Mouse (Mus musculus): ENCODE measurements at regions not wholly inside any gene's neighbourhood (a gene's known extent, or its start where the extent isn't known, plus 50 kb on each side); places are given as distances from the start of the nearest gene placed in this dataset.

GRCm38 (mm10) chr1:193860354-193860753, 490.3 kb upstream of the Camk1g start:
- Histone ChIP-seq H3K4me2 (replicated peaks) (no peak overlapping the region), H3K36me3 (no peaks in the 10 kb centered on the region), H3K27ac (replicated peaks) (peak overlapping the region; percentile 11; the same call in 1 of the 2 replicates), H3K27me3 (no peaks in the 10 kb centered on the region), H3K9me3 (no peaks in the 10 kb centered on the region), H3K4me3 (no peak overlapping the region), H3K4me1 (peaks cover 19% of the 10 kb centered on the region), H3K9ac (replicated peaks) (no peak overlapping the region)
- whole genome bisulfite sequencing, result 41% methylated on average over 2 of the region's 2 CpGs
- ATAC-seq (ENCODE audit: low FRiP score, low read depth), result peak; percentile 74; the same call in 1 of the 2 replicates

- Histone ChIP-seq H3K4me2 (replicated peaks) (no peak overlapping the region), H3K9me3 (no peaks in the 10 kb centered on the region), H3K9ac (replicated peaks) (no peak overlapping the region), H3K27me3 (no peaks in the 10 kb centered on the region), H3K4me1 (peaks cover 19% of the 10 kb centered on the region), H3K4me3 (no peak overlapping the region), H3K36me3 (no peaks in the 10 kb centered on the region), H3K27ac (replicated peaks) (peak overlapping the region; percentile 11)
- peak; percentile 61 for ATAC-seq (ENCODE audit: low FRiP score, low read depth)
- 26% methylated on average over 10 of the region's 10 CpGs for WGBS
These were observed 489.4 kb upstream of the Camk1g start for GRCm38 (mm10) chr1:193859257-193860125.

- Histone ChIP-seq H3K36me3 (no peaks in the 10 kb centered on the region), H3K27ac (replicated peaks) (no peak overlapping the region), H3K4me3 (no peak overlapping the region), H3K9me3 (no peaks in the 10 kb centered on the region), H3K27me3 (no peaks in the 10 kb centered on the region), H3K9ac (replicated peaks) (no peak overlapping the region), H3K4me2 (replicated peaks) (no peak overlapping the region), H3K4me1 (0 out of 2 replicates have a peak, but pooled peaks cover 2% of the 10 kb centered on the region)
- WGBS, result 72% methylated on average over 5 of the region's 5 CpGs
- no peak for ATAC-seq (ENCODE audit: low FRiP score, low read depth)
These were observed 477.8 kb upstream of the Camk1g start for GRCm38 (mm10) chr1:193847922-193848321.

GRCm38 (mm10) chr1:193844868-193845267, 474.8 kb upstream of the Camk1g start:
- Histone ChIP-seq H3K4me2 (replicated peaks) (no peak overlapping the region), H3K36me3 (no peaks in the 10 kb centered on the region), H3K27me3 (no peaks in the 10 kb centered on the region), H3K9ac (replicated peaks) (no peak overlapping the region), H3K27ac (replicated peaks) (no peak overlapping the region), H3K9me3 (no peaks in the 10 kb centered on the region), H3K4me3 (no peak overlapping the region), H3K4me1 (0 out of 2 replicates have a peak, but pooled peaks cover 2% of the 10 kb centered on the region)
- ATAC-seq (ENCODE audit: low FRiP score, low read depth), result no peak

GRCm38 (mm10) chr1:193844461-193844860, 474.4 kb upstream of the Camk1g start:
- H3K4me3 ChIP-seq, result no peak overlapping the region
- ATAC-seq (ENCODE audit: low FRiP score, low read depth), result no peak
- H3K36me3 ChIP-seq, result no peaks in the 10 kb centered on the region
- no peak overlapping the region for H3K4me2 ChIP-seq (replicated peaks)
- no peak overlapping the region for H3K27ac ChIP-seq (replicated peaks)
- no peaks in the 10 kb centered on the region for H3K27me3 ChIP-seq
- no peaks in the 10 kb centered on the region for H3K9me3 ChIP-seq
- 79% methylated on average over 1 of the region's 1 CpGs for WGBS
- 0 out of 2 replicates have a peak, but pooled peaks cover 2% of the 10 kb centered on the region for H3K4me1 ChIP-seq
- no peak overlapping the region for H3K9ac ChIP-seq (replicated peaks)

GRCm38 (mm10) chr1:193800998-193801397, 430.9 kb upstream of the Camk1g start:
- Histone ChIP-seq H3K4me2 (replicated peaks) (no peak overlapping the region), H3K27me3 (no peaks in the 10 kb centered on the region), H3K4me1 (no peaks in the 10 kb centered on the region), H3K9ac (replicated peaks) (no peak overlapping the region), H3K9me3 (no peaks in the 10 kb centered on the region), H3K4me3 (no peak overlapping the region), H3K27ac (replicated peaks) (no peak overlapping the region), H3K36me3 (no peaks in the 10 kb centered on the region)
- WGBS, result 72% methylated on average over 3 of the region's 3 CpGs
- ATAC-seq (ENCODE audit: low FRiP score, low read depth), result no peak

GRCm38 (mm10) chr1:193790579-193790978, 420.5 kb upstream of the Camk1g start:
- Histone ChIP-seq H3K9me3 (no peaks in the 10 kb centered on the region), H3K27me3 (no peaks in the 10 kb centered on the region), H3K9ac (replicated peaks) (no peak overlapping the region), H3K27ac (replicated peaks) (no peak overlapping the region), H3K36me3 (no peaks in the 10 kb centered on the region), H3K4me3 (no peak overlapping the region), H3K4me2 (replicated peaks) (no peak overlapping the region), H3K4me1 (no peaks in the 10 kb centered on the region)
- WGBS, result 65% methylated on average over 2 of the region's 2 CpGs
- ATAC-seq (ENCODE audit: low FRiP score, low read depth), result no peak

GRCm38 (mm10) chr1:193788496-193788895, 418.4 kb upstream of the Camk1g start:
- no peak overlapping the region for H3K27ac ChIP-seq (replicated peaks)
- no peak overlapping the region for H3K4me3 ChIP-seq
- no peak for ATAC-seq (ENCODE audit: low FRiP score, low read depth)
- H3K4me1 ChIP-seq, result no peaks in the 10 kb centered on the region
- no peaks in the 10 kb centered on the region for H3K9me3 ChIP-seq
- no peak overlapping the region for H3K4me2 ChIP-seq (replicated peaks)
- H3K36me3 ChIP-seq, result no peaks in the 10 kb centered on the region
- no peaks in the 10 kb centered on the region for H3K27me3 ChIP-seq
- H3K9ac ChIP-seq (replicated peaks), result no peak overlapping the region
- 89% methylated on average over 2 of the region's 2 CpGs for WGBS

GRCm38 (mm10) chr1:193787417-193787816, 417.3 kb upstream of the Camk1g start:
- no peak overlapping the region for H3K4me3 ChIP-seq
- no peaks in the 10 kb centered on the region for H3K27me3 ChIP-seq
- no peaks in the 10 kb centered on the region for H3K36me3 ChIP-seq
- H3K9me3 ChIP-seq, result no peaks in the 10 kb centered on the region
- no peak overlapping the region for H3K27ac ChIP-seq (replicated peaks)
- no peak overlapping the region for H3K9ac ChIP-seq (replicated peaks)
- H3K4me1 ChIP-seq, result no peaks in the 10 kb centered on the region
- no peak for ATAC-seq (ENCODE audit: low FRiP score, low read depth)
- WGBS, result 18% methylated on average over 1 of the region's 1 CpGs
- H3K4me2 ChIP-seq (replicated peaks), result no peak overlapping the region

GRCm38 (mm10) chr1:193784966-193785365, 414.9 kb upstream of the Camk1g start:
- H3K27me3 ChIP-seq, result no peaks in the 10 kb centered on the region
- no peaks in the 10 kb centered on the region for H3K4me1 ChIP-seq
- no peak overlapping the region for H3K4me2 ChIP-seq (replicated peaks)
- no peak for ATAC-seq (ENCODE audit: low FRiP score, low read depth)
- 89% methylated on average over 1 of the region's 1 CpGs for WGBS
- H3K36me3 ChIP-seq, result no peaks in the 10 kb centered on the region
- no peak overlapping the region for H3K9ac ChIP-seq (replicated peaks)
- no peak overlapping the region for H3K4me3 ChIP-seq
- H3K9me3 ChIP-seq, result no peaks in the 10 kb centered on the region
- no peak overlapping the region for H3K27ac ChIP-seq (replicated peaks)

- no peaks in the 10 kb centered on the region for H3K27me3 ChIP-seq
- no peaks in the 10 kb centered on the region for H3K36me3 ChIP-seq
- 64% methylated on average over 2 of the region's 2 CpGs for WGBS
- no peak overlapping the region for H3K27ac ChIP-seq (replicated peaks)
- H3K4me2 ChIP-seq (replicated peaks), result no peak overlapping the region
- H3K4me3 ChIP-seq, result no peak overlapping the region
- no peaks in the 10 kb centered on the region for H3K4me1 ChIP-seq
- H3K9ac ChIP-seq (replicated peaks), result no peak overlapping the region
- ATAC-seq (ENCODE audit: low FRiP score, low read depth), result no peak
- no peaks in the 10 kb centered on the region for H3K9me3 ChIP-seq
These were observed 414.4 kb upstream of the Camk1g start for GRCm38 (mm10) chr1:193784526-193784925.

- H3K9ac ChIP-seq (replicated peaks), result no peak overlapping the region
- 48% methylated on average over 1 of the region's 1 CpGs for WGBS
These were observed 408.1 kb upstream of the Camk1g start for GRCm38 (mm10) chr1:193778181-193778580.

More at GRCm38 (mm10) chr1:193778181-193778580, 408.1 kb upstream of the Camk1g start:
- H3K27me3 ChIP-seq, result no peaks in the 10 kb centered on the region
- H3K9me3 ChIP-seq, result no peaks in the 10 kb centered on the region
- H3K4me2 ChIP-seq (replicated peaks), result no peak overlapping the region
- H3K27ac ChIP-seq (replicated peaks), result no peak overlapping the region
- H3K4me1 ChIP-seq, result no peaks in the 10 kb centered on the region
- no peak for ATAC-seq (ENCODE audit: low FRiP score, low read depth)
- H3K4me3 ChIP-seq, result no peak overlapping the region
- H3K36me3 ChIP-seq, result no peaks in the 10 kb centered on the region

All from midbrain, embryonic 12.5 days (tissue).